Mouse (Mus musculus): Measurements from ENCODE around the gene Nrxn2. TPM values are rescaled to one million over a fixed set of nuclear protein-coding genes. Genes with fewer than 3 reads are reported as not detected.
A peak's percentile ranks its signal among the peaks of the same experiment; 100 is the strongest.

Nrxn2 gene
- polyA plus RNA-seq, 1 experiment from 2014 or later, result 60.6 TPM

- DNase-seq (ENCODE audit: low spot score), result no peak
- 0 out of 2 replicates have a peak, but pooled peaks cover 16% of the 10 kb centered on the region for H3K4me1 ChIP-seq (replicated peaks; ENCODE audit: control insufficient read depth, insufficient read depth, low read length)
- H3K27ac ChIP-seq, result no peak overlapping the region
- no peak for ATAC-seq (ENCODE audit: low FRiP score)
- H3K27me3 ChIP-seq (ENCODE audit: control insufficient read depth, insufficient read depth, low read length), result no peaks in the 10 kb centered on the region
- 61% methylated on average over 9 of the region's 9 CpGs for WGBS
- H3K9me3 ChIP-seq (ENCODE audit: control insufficient read depth, low read length), result no peaks in the 10 kb centered on the region
- no peak overlapping the region for H3K4me2 ChIP-seq (replicated peaks)
- no peak overlapping the region for H3K4me3 ChIP-seq (replicated peaks; ENCODE audit: low read length)
- no peak overlapping the region for H3K9ac ChIP-seq
- no peaks in the 10 kb centered on the region for H3K36me3 ChIP-seq (replicated peaks; ENCODE audit: control insufficient read depth, insufficient read depth)
These were observed 32.3 kb upstream of the Nrxn2 start for GRCm38 (mm10) chr19:6386234-6386633.

GRCm38 (mm10) chr19:6388006-6388405 lies 30.5 kb upstream of the Nrxn2 start:
- H3K27ac ChIP-seq, result no peak overlapping the region
- no peak overlapping the region for H3K4me3 ChIP-seq (replicated peaks; ENCODE audit: low read length)
- no peak for DNase-seq (ENCODE audit: low spot score)
- ATAC-seq (ENCODE audit: low FRiP score), result no peak
- H3K27me3 ChIP-seq (ENCODE audit: control insufficient read depth, insufficient read depth, low read length), result no peaks in the 10 kb centered on the region
- H3K9ac ChIP-seq, result no peak overlapping the region
- no peak overlapping the region for H3K4me2 ChIP-seq (replicated peaks)
- H3K9me3 ChIP-seq (ENCODE audit: control insufficient read depth, low read length), result no peaks in the 10 kb centered on the region
- no peaks in the 10 kb centered on the region for H3K36me3 ChIP-seq (replicated peaks; ENCODE audit: control insufficient read depth, insufficient read depth)
- H3K4me1 ChIP-seq (replicated peaks; ENCODE audit: control insufficient read depth, insufficient read depth, low read length), result 0 out of 2 replicates have a peak, but pooled peaks cover 16% of the 10 kb centered on the region
- 87% methylated on average over 13 of the region's 13 CpGs for WGBS

GRCm38 (mm10) chr19:6389803-6390202 lies 28.7 kb upstream of the Nrxn2 start:
- H3K4me2 ChIP-seq (replicated peaks), result peak overlapping the region; percentile 52
- H3K9me3 ChIP-seq (ENCODE audit: control insufficient read depth, low read length), result no peaks in the 10 kb centered on the region
- WGBS, result 6% methylated on average over 16 of the region's 16 CpGs
- no peak overlapping the region for H3K27ac ChIP-seq
- H3K4me1 ChIP-seq (replicated peaks; ENCODE audit: control insufficient read depth, insufficient read depth, low read length), result 0 out of 2 replicates have a peak, but pooled peaks cover 8% of the 10 kb centered on the region
- DNase-seq (ENCODE audit: low spot score) (no peak), ATAC-seq (ENCODE audit: low FRiP score) (peak; percentile 58; the same call in 1 of the 2 replicates)
- no peaks in the 10 kb centered on the region for H3K27me3 ChIP-seq (ENCODE audit: control insufficient read depth, insufficient read depth, low read length)
- H3K9ac ChIP-seq, result peak overlapping the region; percentile 43
- H3K4me3 ChIP-seq (replicated peaks; ENCODE audit: low read length), result peak overlapping the region; percentile 28
- H3K36me3 ChIP-seq (replicated peaks; ENCODE audit: control insufficient read depth, insufficient read depth), result no peaks in the 10 kb centered on the region

GRCm38 (mm10) chr19:6390251-6390650 lies 28.3 kb upstream of the Nrxn2 start:
- 0 out of 2 replicates have a peak, but pooled peaks have one; percentile 6 for ATAC-seq (ENCODE audit: low FRiP score)
- no peak for DNase-seq (ENCODE audit: low spot score)
- H3K9me3 ChIP-seq (ENCODE audit: control insufficient read depth, low read length), result no peaks in the 10 kb centered on the region
- H3K36me3 ChIP-seq (replicated peaks; ENCODE audit: control insufficient read depth, insufficient read depth), result no peaks in the 10 kb centered on the region
- H3K9ac ChIP-seq, result 0 out of 2 replicates have a peak overlapping the region, but pooled peaks have one; percentile 43
- no peak overlapping the region for H3K4me3 ChIP-seq (replicated peaks; ENCODE audit: low read length)
- H3K4me1 ChIP-seq (replicated peaks; ENCODE audit: control insufficient read depth, insufficient read depth, low read length), result 0 out of 2 replicates have a peak, but pooled peaks cover 8% of the 10 kb centered on the region
- H3K27ac ChIP-seq, result no peak overlapping the region
- H3K4me2 ChIP-seq (replicated peaks), result peak overlapping the region; percentile 52; the same call in 1 of the 2 replicates
- H3K27me3 ChIP-seq (ENCODE audit: control insufficient read depth, insufficient read depth, low read length), result no peaks in the 10 kb centered on the region
- WGBS, result 60% methylated on average over 6 of the region's 6 CpGs

- Histone ChIP-seq H3K27me3 (ENCODE audit: control insufficient read depth, insufficient read depth, low read length) (no peaks in the 10 kb centered on the region), H3K27ac (no peak overlapping the region), H3K9me3 (ENCODE audit: control insufficient read depth, low read length) (no peaks in the 10 kb centered on the region), H3K4me1 (replicated peaks; ENCODE audit: control insufficient read depth, insufficient read depth, low read length) (0 out of 2 replicates have a peak, but pooled peaks cover 8% of the 10 kb centered on the region), H3K9ac (no peak overlapping the region), H3K4me3 (replicated peaks; ENCODE audit: low read length) (no peak overlapping the region), H3K4me2 (replicated peaks) (no peak overlapping the region), H3K36me3 (replicated peaks; ENCODE audit: control insufficient read depth, insufficient read depth) (no peaks in the 10 kb centered on the region)
- no peak for DNase-seq (ENCODE audit: low spot score)
- no peak for ATAC-seq (ENCODE audit: low FRiP score)
- WGBS, result 95% methylated on average over 14 of the region's 14 CpGs
These were observed 25.7 kb upstream of the Nrxn2 start for GRCm38 (mm10) chr19:6392743-6393393.

GRCm38 (mm10) chr19:6393637-6394036 lies 24.9 kb upstream of the Nrxn2 start:
- Histone ChIP-seq H3K36me3 (replicated peaks; ENCODE audit: control insufficient read depth, insufficient read depth) (no peaks in the 10 kb centered on the region), H3K4me1 (replicated peaks; ENCODE audit: control insufficient read depth, insufficient read depth, low read length) (0 out of 2 replicates have a peak, but pooled peaks cover 8% of the 10 kb centered on the region), H3K27ac (no peak overlapping the region), H3K27me3 (ENCODE audit: control insufficient read depth, insufficient read depth, low read length) (no peaks in the 10 kb centered on the region), H3K9me3 (ENCODE audit: control insufficient read depth, low read length) (no peaks in the 10 kb centered on the region), H3K9ac (no peak overlapping the region), H3K4me3 (replicated peaks; ENCODE audit: low read length) (no peak overlapping the region), H3K4me2 (replicated peaks) (no peak overlapping the region)
- 89% methylated on average over 16 of the region's 16 CpGs for WGBS
- DNase-seq (ENCODE audit: low spot score) (no peak), ATAC-seq (ENCODE audit: low FRiP score) (no peak)

GRCm38 (mm10) chr19:6396237-6396636 lies 22.3 kb upstream of the Nrxn2 start:
- DNase-seq (ENCODE audit: low spot score), result no peak
- Histone ChIP-seq H3K4me1 (replicated peaks; ENCODE audit: control insufficient read depth, insufficient read depth, low read length) (peaks cover 21% of the 10 kb centered on the region), H3K36me3 (replicated peaks; ENCODE audit: control insufficient read depth, insufficient read depth) (no peaks in the 10 kb centered on the region), H3K27ac (no peak overlapping the region), H3K9ac (no peak overlapping the region), H3K4me2 (replicated peaks) (no peak overlapping the region), H3K9me3 (ENCODE audit: control insufficient read depth, low read length) (no peaks in the 10 kb centered on the region), H3K4me3 (replicated peaks; ENCODE audit: low read length) (no peak overlapping the region), H3K27me3 (ENCODE audit: control insufficient read depth, insufficient read depth, low read length) (peaks cover 11% of the 10 kb centered on the region)
- WGBS, result 87% methylated on average over 5 of the region's 5 CpGs
- ATAC-seq (ENCODE audit: low FRiP score), result no peak

GRCm38 (mm10) chr19:6397582-6398249 lies 20.8 kb upstream of the Nrxn2 start:
- Histone ChIP-seq H3K27me3 (ENCODE audit: control insufficient read depth, insufficient read depth, low read length) (peaks cover 24% of the 10 kb centered on the region), H3K4me1 (replicated peaks; ENCODE audit: control insufficient read depth, insufficient read depth, low read length) (peaks cover 28% of the 10 kb centered on the region), H3K4me3 (replicated peaks; ENCODE audit: low read length) (no peak overlapping the region; the same call in 1 of the 2 replicates), H3K4me2 (replicated peaks) (peak overlapping the region; percentile 99; the same call in 1 of the 2 replicates), H3K9ac (no peak overlapping the region), H3K27ac (no peak overlapping the region), H3K36me3 (replicated peaks; ENCODE audit: control insufficient read depth, insufficient read depth) (no peaks in the 10 kb centered on the region), H3K9me3 (ENCODE audit: control insufficient read depth, low read length) (no peaks in the 10 kb centered on the region)
- no peak for ATAC-seq (ENCODE audit: low FRiP score)
- no peak for DNase-seq (ENCODE audit: low spot score)
- 83% methylated on average over 22 of the region's 22 CpGs for WGBS

- Histone ChIP-seq H3K9me3 (ENCODE audit: control insufficient read depth, low read length) (no peaks in the 10 kb centered on the region), H3K4me1 (replicated peaks; ENCODE audit: control insufficient read depth, insufficient read depth, low read length) (peaks cover 28% of the 10 kb centered on the region), H3K4me2 (replicated peaks) (peak overlapping the region; percentile 99), H3K36me3 (replicated peaks; ENCODE audit: control insufficient read depth, insufficient read depth) (no peaks in the 10 kb centered on the region), H3K4me3 (replicated peaks; ENCODE audit: low read length) (peak overlapping the region; percentile 67), H3K9ac (peak overlapping the region; percentile 81), H3K27me3 (ENCODE audit: control insufficient read depth, insufficient read depth, low read length) (peaks cover 24% of the 10 kb centered on the region), H3K27ac (peak overlapping the region; percentile 64)
- DNase-seq (ENCODE audit: low spot score), result peak; percentile 69
- 1% methylated on average over 38 of the region's 39 CpGs for WGBS
- ATAC-seq (ENCODE audit: low FRiP score), result peak; percentile 51; the same call in 1 of the 2 replicates
These were observed 19.9 kb upstream of the Nrxn2 start for GRCm38 (mm10) chr19:6398447-6399284.
